Mouse (Mus musculus): Measurements from ENCODE around the gene Mtor.

DNA sequence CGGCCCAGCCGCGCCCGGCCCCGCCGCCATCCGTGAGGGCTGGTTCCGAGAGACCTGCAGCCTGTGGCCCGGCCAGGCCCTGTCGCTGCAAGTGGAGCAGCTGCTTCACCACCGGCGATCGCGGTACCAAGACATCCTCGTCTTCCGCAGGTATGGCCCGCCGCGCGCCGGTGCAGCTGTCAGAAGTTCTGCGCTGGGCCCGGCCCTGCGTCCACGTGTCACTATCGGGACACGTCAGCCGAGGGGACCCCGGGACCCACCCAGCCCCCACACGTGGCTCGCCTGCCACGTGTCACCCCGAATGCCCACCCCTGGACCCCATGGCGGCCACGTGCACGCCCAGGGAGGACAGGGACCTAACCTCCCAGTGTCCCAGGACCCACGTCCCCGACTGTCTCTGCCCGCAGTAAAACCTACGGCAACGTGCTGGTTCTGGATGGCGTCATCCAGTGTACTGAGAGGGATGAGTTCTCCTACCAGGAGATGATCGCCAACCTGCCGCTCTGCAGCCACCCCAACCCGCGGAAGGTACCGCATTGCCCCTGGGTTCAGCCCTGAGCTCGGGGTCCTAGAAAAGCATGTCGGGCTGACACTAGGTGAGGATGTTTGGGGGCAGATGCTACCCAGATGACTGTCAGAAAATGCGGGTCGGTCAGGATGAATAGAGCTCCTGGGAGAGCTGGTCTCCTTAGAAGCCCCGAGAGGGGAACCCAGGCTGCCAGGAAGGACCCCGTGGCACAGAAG is 143.4 kb downstream of the Mtor start:
- TF ChIP-seq CTCF (IDR thresholded peaks at IDR 0.05; ENCODE audit: low read depth) (no peak), EP300 (IDR thresholded peaks at IDR 0.05; ENCODE audit: low read depth) (no peak)
